Mouse (Mus musculus): ENCODE data around the gene Hist1h2ae. TPM values are rescaled to one million over a fixed set of nuclear protein-coding genes. Genes with fewer than 3 reads are reported as not detected.
"Not testable (repeated sequence)": the region's sequence is repeated elsewhere in the genome, so short reads cannot be mapped to it uniquely, and the experiment has no call there.

Hist1h2ae gene
- polyA plus RNA-seq, 1 experiment from 2014 or later, result 33.5 TPM

DNA sequence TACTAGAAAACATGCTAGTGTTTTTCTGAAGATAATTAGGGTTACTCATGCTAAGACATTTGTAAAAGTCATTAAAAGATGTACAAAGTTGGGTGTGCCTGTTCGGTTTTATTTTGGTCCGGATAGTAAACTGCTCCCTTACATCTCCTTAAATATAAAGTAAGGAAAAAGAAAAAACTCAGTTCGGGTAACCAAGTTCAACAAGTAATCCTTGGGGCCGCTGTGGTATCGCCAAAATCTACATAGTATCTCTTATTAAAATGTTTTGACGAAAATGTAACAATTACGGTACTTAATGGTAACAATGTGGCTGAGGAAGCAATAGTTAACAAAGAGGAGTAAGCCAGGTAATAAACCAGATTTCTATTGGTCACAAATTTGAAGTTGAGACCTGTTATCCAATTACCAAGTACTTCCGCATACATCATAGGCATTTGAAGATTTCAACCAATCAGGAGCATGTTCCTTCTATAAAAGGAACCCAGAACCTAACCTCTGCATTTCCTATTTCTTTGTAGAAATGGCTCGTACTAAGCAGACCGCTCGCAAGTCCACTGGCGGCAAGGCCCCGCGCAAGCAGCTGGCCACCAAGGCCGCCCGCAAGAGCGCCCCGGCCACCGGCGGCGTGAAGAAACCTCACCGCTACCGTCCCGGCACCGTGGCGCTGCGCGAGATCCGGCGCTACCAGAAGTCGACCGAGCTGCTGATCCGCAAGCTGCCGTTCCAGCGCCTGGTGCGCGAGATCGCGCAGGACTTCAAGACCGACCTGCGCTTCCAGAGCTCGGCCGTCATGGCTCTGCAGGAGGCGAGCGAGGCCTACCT lies 26.8 kb downstream of the Hist1h2ae start, which contains the start of gene Hist1h3f:
Gene Hist1h3f, plus strand, starts transcription at position 88 of the 822 bp plus-strand sequence.
- Histone ChIP-seq H3K4me3 (peak within 1 kb of the TSS; percentile 58), H3K27me3 (replicated peaks) (no peaks in the 10 kb centered on the region), H3K9me3 (no peaks in the 10 kb centered on the region), H3K4me2 (peak within 1 kb of the TSS; percentile 83), H3K4me1 (peaks cover 8% of the 10 kb centered on the region), H3K9ac (peak within 1 kb of the TSS; percentile 82), H3K36me3 (no peaks in the 10 kb centered on the region), H3K27ac (replicated peaks) (peak within 1 kb of the TSS; percentile 93)
- under 1% methylated on average over 35 of the region's 45 CpGs for WGBS
- peak; percentile 86 for ATAC-seq (ENCODE audit: extremely low read depth, insufficient number of reproducible peaks, low FRiP score, low TSS enrichment)

DNA sequence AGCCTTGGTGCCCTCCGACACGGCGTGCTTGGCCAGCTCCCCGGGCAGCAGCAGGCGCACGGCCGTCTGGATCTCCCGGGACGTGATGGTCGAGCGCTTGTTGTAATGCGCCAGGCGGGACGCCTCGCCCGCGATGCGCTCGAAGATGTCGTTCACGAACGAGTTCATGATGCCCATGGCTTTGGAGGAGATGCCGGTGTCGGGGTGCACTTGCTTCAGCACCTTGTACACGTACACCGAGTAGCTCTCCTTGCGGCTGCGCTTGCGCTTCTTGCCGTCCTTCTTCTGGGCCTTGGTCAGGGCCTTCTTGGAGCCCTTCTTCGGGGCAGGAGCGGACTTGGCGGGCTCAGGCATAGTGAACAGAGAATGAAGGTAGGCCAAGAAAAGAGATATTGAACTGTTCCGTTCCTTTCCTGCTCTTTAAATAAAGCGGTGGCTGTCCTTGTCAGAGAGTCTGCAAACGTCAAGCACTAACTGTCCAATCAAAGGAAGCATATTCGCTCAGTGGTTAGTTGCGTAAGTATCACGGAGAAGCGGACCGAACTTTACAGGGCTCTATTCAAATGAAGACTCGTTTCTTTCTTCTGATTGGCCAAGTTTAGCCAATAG lies 27.9 kb downstream of the Hist1h2ae start, which contains the start of gene Hist1h2bh:
Gene Hist1h2bh, minus strand, starts transcription at position 394 of the 609 bp plus-strand sequence.
- Histone ChIP-seq H3K27ac (replicated peaks) (peak within 1 kb of the TSS; percentile 93), H3K4me2 (peak within 1 kb of the TSS; percentile 83), H3K4me3 (peak within 1 kb of the TSS; percentile 58), H3K9ac (peak within 1 kb of the TSS; percentile 79)
- peak; percentile 80 for ATAC-seq (ENCODE audit: extremely low read depth, insufficient number of reproducible peaks, low FRiP score, low TSS enrichment)
- H3K4me1 ChIP-seq; H3K27me3 ChIP-seq (replicated peaks); H3K36me3 ChIP-seq; H3K9me3 ChIP-seq: not testable (repeated sequence)
- WGBS, result under 1% methylated on average over 38 of the region's 42 CpGs

DNA sequence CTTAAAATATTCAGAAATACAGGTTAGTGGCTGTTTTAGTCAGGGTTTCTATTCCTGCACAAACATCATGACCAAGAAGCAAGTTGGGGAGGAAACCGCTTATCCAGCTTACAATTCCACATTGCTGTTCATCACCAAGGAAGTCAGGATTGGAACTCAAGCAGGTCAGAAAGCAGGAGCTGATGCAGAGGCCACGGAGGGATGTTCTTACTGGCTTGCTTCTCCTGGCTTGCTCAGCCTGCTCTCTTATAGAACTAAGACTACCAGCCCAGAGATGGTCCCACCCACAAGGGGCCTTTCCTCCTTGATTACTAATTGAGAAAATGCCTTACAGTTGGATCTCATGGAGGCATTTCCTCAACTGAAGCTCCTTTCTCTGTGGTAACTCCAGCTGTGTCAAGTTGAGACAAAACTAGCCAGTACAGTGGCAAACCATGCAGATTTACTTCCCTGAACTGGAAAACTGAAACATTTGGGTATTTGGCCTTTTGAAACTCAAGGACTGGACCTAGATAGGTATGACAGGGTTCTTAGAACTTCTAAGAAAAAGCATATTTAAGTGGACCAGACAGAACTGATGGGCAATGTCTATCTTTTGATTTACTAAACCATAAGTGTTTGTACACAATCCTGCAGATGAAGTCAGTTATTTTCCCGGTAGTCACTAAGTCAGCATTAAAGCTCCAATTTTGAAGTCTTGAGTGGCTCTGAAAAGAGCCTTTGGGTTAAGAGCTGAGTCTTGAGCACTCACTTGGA lies 28.6 kb downstream of the Hist1h2ae start:
- not testable (repeated sequence) for H3K4me1 ChIP-seq; H3K36me3 ChIP-seq; H3K9me3 ChIP-seq; ATAC-seq (ENCODE audit: extremely low read depth, insufficient number of reproducible peaks, low FRiP score, low TSS enrichment); H3K27me3 ChIP-seq (replicated peaks)
- Histone ChIP-seq H3K27ac (replicated peaks) (peak overlapping the region; percentile 90), H3K4me2 (peak overlapping the region; percentile 83), H3K9ac (peak overlapping the region; percentile 79), H3K4me3 (peak overlapping the region; percentile 58)
- 10% methylated on average over 3 of the region's 3 CpGs for WGBS

DNA sequence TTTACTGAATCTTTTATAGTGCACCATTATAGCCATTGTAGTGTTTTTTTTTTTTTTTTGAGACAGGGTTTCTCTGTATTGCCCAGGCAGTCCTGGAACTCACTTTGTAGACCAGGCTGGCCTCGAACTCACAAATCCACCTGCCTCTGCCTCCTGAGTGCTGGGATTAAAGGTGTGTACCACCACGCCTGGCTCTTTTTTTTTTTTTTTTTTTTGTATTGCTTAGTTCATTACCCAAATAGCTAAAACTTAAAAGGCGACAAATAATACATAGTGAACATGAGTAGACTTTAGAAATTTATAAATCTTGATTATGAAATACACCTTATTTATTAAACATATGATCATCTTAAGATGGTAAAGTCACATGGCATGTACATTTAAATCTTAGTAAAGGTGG lies 29.5 kb downstream of the Hist1h2ae start:
- no peak overlapping the region for H3K27ac ChIP-seq (replicated peaks)
- ATAC-seq (ENCODE audit: extremely low read depth, insufficient number of reproducible peaks, low FRiP score, low TSS enrichment), result no peak
- no peak overlapping the region for H3K9ac ChIP-seq
- no peak overlapping the region for H3K4me2 ChIP-seq
- no peaks in the 10 kb centered on the region for H3K9me3 ChIP-seq
- no peaks in the 10 kb centered on the region for H3K27me3 ChIP-seq (replicated peaks)
- 81% methylated on average over 3 of the region's 3 CpGs for WGBS
- H3K36me3 ChIP-seq, result no peaks in the 10 kb centered on the region
- no peak overlapping the region for H3K4me3 ChIP-seq
- peaks cover 18% of the 10 kb centered on the region for H3K4me1 ChIP-seq

DNA sequence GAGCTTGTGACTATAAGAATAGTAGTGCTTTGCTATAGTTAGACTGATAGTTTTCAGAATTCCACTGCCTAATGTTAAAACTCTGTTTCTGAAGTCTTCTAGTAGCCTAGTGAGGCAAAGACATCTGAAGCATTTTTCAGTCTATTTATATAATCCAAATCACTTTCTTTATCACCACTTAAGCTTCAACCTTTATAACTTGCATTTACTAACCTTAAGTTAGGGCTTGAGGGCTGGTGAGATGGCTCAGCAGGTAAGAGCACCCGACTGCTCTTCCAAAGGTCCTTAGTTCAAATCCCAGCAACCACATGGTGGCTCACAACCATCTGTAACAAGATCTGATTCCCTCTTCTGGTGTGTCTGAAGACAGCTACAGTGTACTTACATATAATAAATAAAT lies 31.2 kb downstream of the Hist1h2ae start:
- H3K9me3 ChIP-seq; H3K27me3 ChIP-seq (replicated peaks); ATAC-seq (ENCODE audit: extremely low read depth, insufficient number of reproducible peaks, low FRiP score, low TSS enrichment); H3K4me2 ChIP-seq; H3K27ac ChIP-seq (replicated peaks); H3K4me3 ChIP-seq; H3K36me3 ChIP-seq; H3K9ac ChIP-seq: not testable (repeated sequence)
- WGBS, result 63% methylated on average over 1 of the region's 1 CpGs
- peaks cover 28% of the 10 kb centered on the region for H3K4me1 ChIP-seq

DNA sequence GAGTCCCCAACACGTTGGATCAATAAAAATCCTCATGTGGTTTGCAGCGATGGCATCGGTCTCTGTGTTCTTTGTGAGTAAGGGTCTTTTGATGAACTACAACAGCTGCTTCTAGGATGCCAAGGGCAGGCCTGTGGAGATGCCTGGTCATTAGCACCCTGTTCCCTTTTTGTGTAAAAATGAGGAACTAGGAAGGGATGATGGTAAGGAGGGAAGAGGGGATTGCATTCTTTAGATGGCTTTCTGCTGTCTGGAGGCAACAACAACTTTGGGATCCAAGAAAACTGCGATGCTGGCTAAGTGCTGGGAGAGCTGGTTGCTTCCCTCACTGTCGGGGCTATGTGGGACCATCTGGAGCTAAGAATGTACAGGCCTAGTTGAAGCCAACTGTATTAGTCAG lies 32.8 kb downstream of the Hist1h2ae start:
- no peak overlapping the region for H3K9ac ChIP-seq
- H3K36me3 ChIP-seq, result no peaks in the 10 kb centered on the region

DNA sequence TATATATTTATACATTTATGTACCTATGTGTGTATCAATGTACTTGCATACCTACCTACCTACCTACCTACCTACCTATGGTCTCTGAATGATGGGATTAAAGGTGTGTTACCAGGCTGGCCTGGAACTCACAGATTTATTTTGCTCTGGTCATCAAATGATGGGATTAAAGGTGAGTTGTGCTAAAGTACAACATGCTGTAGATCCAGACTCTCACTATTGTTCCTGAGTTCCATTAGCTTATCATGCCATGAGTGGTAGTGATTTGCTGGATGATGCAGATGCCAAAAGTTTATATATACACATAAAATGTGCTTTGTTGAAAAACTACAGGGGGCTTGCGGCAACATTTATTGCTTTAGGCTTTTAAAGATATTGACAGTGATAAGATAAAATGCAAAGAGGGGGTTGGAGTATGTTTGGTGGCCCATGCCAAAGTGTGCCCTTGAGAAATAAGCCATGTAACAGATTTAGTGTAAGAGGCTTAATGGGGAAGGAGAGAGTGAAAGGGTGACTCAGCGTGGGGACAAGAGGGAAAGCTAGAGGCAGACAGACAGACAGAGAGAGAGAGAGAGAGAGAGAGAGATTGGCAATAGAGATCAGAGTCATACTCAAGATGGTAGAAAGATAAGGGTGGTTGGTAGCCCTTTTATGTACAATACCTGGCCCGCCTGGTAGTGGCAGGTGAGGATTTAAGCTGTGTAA lies 33.9 kb downstream of the Hist1h2ae start:
- peak overlapping the region; percentile 81 for H3K4me2 ChIP-seq
- no peaks in the 10 kb centered on the region for H3K27me3 ChIP-seq (replicated peaks)
- no peaks in the 10 kb centered on the region for H3K9me3 ChIP-seq
- WGBS, result 75% methylated on average over 3 of the region's 3 CpGs
- peak overlapping the region; percentile 70 for H3K4me3 ChIP-seq
- no peaks in the 10 kb centered on the region for H3K36me3 ChIP-seq
- no peak overlapping the region for H3K27ac ChIP-seq (replicated peaks)
- no peak for ATAC-seq (ENCODE audit: extremely low read depth, insufficient number of reproducible peaks, low FRiP score, low TSS enrichment)
- peaks cover 41% of the 10 kb centered on the region for H3K4me1 ChIP-seq
- 0 out of 2 replicates have a peak overlapping the region, but pooled peaks have one; percentile 84 for H3K9ac ChIP-seq

More for the DNA sequence above, 32.8 kb downstream of the Hist1h2ae start:
- Histone ChIP-seq H3K4me2 (no peak overlapping the region), H3K27me3 (replicated peaks) (no peaks in the 10 kb centered on the region), H3K27ac (replicated peaks) (no peak overlapping the region), H3K4me1 (peaks cover 37% of the 10 kb centered on the region), H3K4me3 (no peak overlapping the region), H3K9me3 (no peaks in the 10 kb centered on the region)
- WGBS, result 83% methylated on average over 5 of the region's 5 CpGs
- no peak for ATAC-seq (ENCODE audit: extremely low read depth, insufficient number of reproducible peaks, low FRiP score, low TSS enrichment)

DNA sequence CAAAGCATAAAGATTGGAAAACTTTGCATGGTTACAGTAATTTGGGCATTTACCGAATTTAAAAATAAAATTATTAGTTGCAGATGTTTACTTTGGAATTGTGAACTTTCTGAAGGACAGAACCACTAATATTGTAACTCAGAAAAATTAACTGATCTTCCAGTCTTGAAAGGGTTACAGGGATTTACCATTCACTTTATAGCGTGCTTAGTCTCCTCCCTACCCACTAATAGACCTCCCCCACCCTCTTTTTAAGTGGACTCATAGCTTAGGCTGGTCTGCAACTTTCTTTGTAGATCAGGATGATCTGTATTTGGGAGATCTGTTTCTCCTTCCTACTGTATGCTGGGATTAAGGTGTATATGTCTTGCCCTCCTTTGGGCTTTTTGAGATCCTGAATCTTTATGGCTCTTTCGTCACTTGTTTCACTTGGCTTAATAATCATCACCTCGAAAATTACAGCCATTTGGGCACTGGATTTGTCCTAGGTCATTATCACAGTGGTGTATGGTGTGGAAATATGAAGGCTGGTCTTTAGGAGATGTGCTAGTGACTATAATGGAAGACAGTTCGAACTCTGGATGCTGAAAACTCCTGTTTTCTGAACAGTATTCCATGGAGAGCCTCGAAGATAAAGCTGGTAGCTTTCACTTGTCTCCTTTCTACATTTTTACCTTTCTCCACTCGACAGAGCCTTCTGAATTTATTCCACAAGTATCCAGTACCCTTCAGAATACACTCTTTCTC lies 34.8 kb downstream of the Hist1h2ae start:
- no peak for ATAC-seq (ENCODE audit: extremely low read depth, insufficient number of reproducible peaks, low FRiP score, low TSS enrichment)
- H3K36me3 ChIP-seq, result no peaks in the 10 kb centered on the region
- peak overlapping the region; percentile 81 for H3K4me2 ChIP-seq
- H3K9me3 ChIP-seq, result no peaks in the 10 kb centered on the region
- H3K4me1 ChIP-seq, result peaks cover 42% of the 10 kb centered on the region
- peak overlapping the region; percentile 70 for H3K4me3 ChIP-seq
- H3K9ac ChIP-seq, result peak overlapping the region; percentile 84
- H3K27me3 ChIP-seq (replicated peaks), result no peaks in the 10 kb centered on the region
- 27% methylated on average over 7 of the region's 7 CpGs for WGBS
- H3K27ac ChIP-seq (replicated peaks), result peak overlapping the region; percentile 99

DNA sequence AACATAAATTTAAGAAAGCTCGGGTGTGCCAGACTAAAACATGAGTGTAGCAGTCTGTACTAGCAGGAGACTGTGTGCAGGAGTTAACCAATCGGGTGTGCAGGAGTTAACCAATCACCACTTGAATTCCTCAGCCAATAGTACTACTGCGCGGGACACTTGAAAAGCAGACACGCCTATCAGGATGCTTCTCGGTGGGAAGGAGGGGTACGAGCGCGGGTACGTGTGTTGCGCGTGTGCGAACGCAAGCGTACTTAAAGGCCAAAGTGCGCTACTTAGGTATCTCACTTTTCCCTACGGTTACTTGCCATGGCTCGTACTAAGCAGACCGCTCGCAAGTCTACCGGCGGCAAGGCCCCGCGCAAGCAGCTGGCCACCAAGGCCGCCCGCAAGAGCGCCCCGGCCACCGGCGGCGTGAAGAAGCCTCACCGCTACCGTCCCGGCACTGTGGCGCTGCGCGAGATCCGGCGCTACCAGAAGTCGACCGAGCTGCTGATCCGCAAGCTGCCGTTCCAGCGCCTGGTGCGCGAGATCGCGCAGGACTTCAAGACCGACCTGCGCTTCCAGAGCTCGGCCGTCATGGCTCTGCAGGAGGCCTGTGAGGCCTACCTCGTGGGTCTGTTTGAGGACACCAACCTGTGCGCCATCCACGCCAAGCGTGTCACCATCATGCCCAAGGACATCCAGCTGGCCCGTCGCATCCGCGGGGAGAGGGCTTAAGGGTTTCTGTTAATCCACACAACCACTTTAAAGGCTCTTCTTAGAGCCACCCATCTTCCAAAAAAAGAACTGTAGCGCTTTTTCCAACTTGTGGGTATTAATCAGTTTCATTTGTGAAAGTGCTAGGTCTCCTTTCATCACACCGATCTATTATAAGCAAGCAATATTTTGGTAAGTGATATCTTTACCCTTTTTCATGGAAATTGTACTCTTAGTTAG lies 35.6 kb downstream of the Hist1h2ae start, which contains the start of gene Hist1h3g:
Gene Hist1h3g, plus strand, starts transcription at position 286 of the 939 bp plus-strand sequence.
- 1% methylated on average over 49 of the region's 62 CpGs for WGBS
- ATAC-seq (ENCODE audit: extremely low read depth, insufficient number of reproducible peaks, low FRiP score, low TSS enrichment), result peak; percentile 87
- Histone ChIP-seq H3K4me3 (peak within 1 kb of the TSS; percentile 70), H3K4me2 (peak within 1 kb of the TSS; percentile 81), H3K27ac (replicated peaks) (peak within 1 kb of the TSS; percentile 99), H3K9ac (peak within 1 kb of the TSS; percentile 84), H3K4me1 (peaks cover 42% of the 10 kb centered on the region)
- H3K27me3 ChIP-seq (replicated peaks); H3K9me3 ChIP-seq; H3K36me3 ChIP-seq: not testable (repeated sequence)

Data from heart, embryonic 13.5 days (tissue).